Mouse (Mus musculus) left cerebral cortex, postnatal 36 days (tissue): ENCODE results near the gene Mamdc2. TPM values are rescaled to one million over a fixed set of nuclear protein-coding genes. Genes with fewer than 3 reads are reported as not detected.
"Not testable (repeated sequence)": the region's sequence is repeated elsewhere in the genome, so short reads cannot be mapped to it uniquely, and the experiment has no call there.

Source experiments
- DNase-seq, 2 experiments: peaks; one replicate each; pipeline ENCODE4 v3.0.0; 2021 to 2022; ENCODE audit warnings: low spot score in 2 of 2, mixed read lengths in 1 of 2
- intact Hi-C: fragments of 180-260 bp; cut with DNase I; formaldehyde crosslinking; loops from one replicate; pipeline ENCODE4 v1.15.1; 2025
- total RNA-seq, 2 experiments: library from RNA; stranded (reverse); gene quantifications; 2 replicates each; pipeline ENCODE4 v1.2.3; 2021

The Mamdc2 gene
- under 1 TPM; 0.93 to 0.99 TPM for total RNA-seq

GRCm38 (mm10) chr19:23447988-23448497 lies at the start of gene Mamdc2:
Gene Mamdc2 (minus strand): TSS chr19:23448442.
- intact Hi-C loops: no loop called here
- DNase-seq: peak in 1 of 2 experiments; percentile 5

DNA sequence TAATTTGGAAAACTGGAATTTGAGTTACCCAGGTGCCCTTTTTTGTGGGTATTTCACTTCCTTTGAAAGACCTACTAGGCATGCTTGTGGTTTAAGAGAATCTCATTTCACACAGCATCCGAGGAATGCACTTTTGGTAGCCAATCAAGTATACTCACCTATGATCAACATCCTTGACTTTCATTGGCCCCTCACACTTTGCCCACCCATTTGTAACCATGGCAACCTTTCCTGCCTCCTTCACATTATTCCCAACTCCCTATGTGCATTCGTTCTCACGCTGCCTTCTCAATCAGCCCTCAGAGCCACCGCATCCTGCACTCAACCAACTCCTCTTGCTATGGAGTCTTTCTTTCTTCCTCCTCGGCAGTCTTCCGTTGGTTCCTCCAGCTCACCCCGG lies 49.8 kb upstream of the Mamdc2 start:
- no peak for DNase-seq
- intact Hi-C loops: no loop called here

GRCm38 (mm10) chr19:23497171-23497917 lies 49.1 kb upstream of the Mamdc2 start:
- intact Hi-C loops: no loop called here
- no peak for DNase-seq

- no peak for DNase-seq
- intact Hi-C loops: no loop called here
These were observed 48.3 kb upstream of the Mamdc2 start for GRCm38 (mm10) chr19:23496536-23496935.

GRCm38 (mm10) chr19:23492663-23493062 lies 44.4 kb upstream of the Mamdc2 start:
- no peak for DNase-seq
- intact Hi-C loops: no loop called here

DNA sequence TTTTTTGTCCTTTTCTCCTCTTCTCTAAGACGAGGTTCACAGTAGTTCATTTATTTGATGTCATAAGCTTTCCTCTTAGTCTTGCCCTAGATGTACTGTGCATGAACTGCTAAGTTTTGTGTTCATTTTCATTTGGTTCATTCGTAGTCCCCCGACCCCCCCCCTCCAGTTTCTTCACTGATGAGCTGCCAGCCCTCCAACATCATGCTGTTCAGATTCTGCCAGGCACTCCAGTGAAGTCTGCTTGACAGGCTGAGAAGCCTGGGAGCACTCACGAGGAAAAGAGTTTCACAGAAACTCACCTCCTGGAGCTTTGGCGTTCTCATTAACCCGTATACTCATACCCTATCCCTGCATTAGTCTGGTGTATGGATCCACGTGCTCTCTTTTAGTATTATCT lies 42.5 kb upstream of the Mamdc2 start:
- intact Hi-C loops, DNase-seq: not testable (repeated sequence)

DNA sequence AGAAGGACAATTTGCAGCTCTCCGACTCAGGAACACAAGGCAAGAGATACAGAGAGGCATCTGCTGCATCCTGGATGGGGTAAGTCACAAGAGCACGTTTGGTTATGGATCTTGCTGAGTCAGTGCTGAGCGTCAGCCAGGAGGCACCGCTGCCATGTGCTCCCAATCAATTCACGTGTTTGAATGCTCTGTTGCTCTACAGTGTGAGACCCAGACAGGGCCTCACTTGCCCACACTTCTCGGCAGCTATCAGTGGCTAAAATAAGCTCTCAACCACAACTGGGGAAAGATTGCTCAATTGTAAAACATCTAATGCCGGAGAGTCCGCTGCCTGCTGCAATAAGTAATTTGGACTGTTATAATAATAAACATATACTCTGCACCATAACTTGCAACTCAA lies 41.5 kb upstream of the Mamdc2 start:
- no peak for DNase-seq
- intact Hi-C loops: no loop called here

GRCm38 (mm10) chr19:23487421-23487820 lies 39.2 kb upstream of the Mamdc2 start:
- intact Hi-C loops: no loop called here
- DNase-seq: no peak

DNA sequence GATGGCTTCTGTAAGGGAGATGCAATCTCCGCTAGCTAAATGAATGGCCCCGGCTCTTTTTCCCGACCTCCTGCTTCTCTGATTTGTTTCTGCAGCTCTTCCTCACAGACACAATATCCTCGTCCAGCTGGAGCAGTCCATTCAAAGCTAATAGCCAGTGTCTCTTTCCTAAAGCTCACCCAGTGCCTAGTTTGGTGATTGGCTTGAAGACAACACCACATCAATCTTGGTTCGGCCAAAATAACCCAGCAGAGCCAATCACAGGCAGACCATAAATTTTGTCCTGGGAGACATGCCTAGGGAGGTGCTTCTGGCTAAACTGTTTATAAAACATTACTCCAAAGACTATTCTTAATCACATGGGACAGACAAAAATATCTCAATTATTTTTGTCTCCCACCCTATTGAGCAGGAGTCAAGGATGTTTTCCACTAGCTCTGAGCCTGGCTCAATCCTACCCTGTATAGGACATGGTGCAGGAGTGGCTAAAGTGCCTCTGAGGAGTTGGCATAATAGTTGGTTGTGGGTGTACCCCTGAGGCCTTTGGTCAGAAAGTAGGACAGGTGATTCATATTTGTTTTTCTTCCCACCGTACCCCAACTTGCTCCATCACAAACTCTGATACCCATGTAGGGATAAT lies 38.5 kb upstream of the Mamdc2 start:
- intact Hi-C loops: no loop called here
- DNase-seq: no peak

DNA sequence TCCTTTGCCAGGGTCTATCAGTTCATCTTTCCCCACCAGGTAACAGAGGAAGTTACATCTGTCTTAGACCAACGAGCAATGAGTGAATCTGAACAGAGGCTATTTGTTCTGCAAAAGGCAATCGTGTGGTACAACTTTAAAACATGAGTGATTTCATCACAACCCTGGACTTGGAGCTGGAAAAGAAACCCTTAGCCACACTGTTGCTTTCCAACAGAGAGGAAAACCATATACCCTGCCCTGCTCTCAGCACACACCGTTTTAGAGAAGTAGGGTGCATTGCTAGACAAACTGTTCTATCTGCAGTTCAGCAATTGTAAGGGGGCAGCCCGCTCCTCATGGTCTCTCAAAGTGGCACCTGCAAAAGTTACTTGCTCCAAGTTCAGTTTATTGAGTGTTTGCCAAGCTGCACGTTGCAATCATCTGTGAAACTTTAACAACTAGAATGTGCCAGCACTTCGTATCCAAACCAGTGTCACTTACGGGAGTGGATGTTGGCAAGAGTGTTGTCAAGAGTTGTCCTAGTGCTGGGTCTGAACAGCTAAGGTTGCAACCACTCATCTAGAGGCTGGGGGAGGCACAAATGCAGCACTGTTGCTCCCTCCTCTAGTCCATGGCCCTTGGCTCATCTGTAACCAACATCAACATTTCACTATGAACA lies 37.8 kb upstream of the Mamdc2 start:
- DNase-seq: no peak
- intact Hi-C loops: no loop called here

GRCm38 (mm10) chr19:23482571-23482970 lies 34.3 kb upstream of the Mamdc2 start:
- intact Hi-C loops, DNase-seq: not testable (repeated sequence)

- DNase-seq: no peak
- intact Hi-C loops: no loop called here
These were observed 31.3 kb upstream of the Mamdc2 start for GRCm38 (mm10) chr19:23479597-23479967.

DNA sequence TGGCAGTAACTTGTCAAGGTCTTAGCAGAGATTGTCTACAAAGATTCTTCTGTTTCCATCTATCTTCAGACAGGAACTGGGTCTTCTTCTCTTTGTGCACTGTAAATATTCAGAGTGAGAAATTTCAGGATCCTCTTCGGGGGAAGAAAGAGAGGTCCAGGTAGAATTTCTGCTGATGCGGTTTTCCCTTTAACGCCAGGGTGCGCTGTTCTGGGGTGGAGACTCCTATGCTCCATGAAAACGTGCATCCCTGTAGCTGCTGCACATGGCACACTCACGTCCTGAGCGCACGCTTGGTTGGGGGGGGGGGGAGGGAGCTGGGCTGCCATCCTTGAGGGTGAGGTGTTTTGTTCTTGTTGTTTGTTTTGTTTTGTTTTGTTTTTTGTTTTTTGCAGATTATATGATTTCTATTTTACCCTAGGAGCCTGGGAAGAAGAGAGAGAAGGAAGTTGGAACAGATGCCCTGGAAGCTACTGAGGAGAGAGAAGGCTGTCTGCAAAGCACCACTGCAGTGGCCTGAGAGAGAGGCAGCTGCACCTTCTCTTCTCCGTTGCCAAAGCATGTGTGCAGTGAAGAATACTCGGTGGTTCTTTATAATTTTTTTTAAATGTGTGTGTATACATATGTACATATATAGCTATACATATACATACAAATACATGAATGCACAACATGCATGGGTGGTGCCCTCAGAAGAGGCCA lies 30.8 kb upstream of the Mamdc2 start:
- DNase-seq: no peak
- intact Hi-C loops: no loop called here

DNA sequence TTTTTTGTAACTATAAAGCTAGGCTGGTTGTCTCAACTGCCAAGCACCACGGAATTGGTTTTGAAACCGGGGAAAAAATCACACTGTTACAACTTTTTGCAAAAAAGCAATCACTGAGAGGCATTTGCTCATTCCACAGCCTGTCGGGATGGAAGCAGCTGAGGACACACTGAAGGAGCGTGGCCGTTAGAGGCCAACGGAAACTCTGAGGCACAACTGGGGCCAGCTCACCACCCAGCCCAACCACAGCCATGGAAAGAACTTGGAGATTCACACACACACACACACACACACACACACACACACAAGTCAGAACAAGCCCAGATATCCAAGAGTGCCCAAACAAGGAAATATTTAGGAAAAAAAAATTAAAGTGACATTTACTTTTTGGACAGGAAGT lies 29.6 kb upstream of the Mamdc2 start:
- intact Hi-C loops: no loop called here
- DNase-seq: no peak

DNA sequence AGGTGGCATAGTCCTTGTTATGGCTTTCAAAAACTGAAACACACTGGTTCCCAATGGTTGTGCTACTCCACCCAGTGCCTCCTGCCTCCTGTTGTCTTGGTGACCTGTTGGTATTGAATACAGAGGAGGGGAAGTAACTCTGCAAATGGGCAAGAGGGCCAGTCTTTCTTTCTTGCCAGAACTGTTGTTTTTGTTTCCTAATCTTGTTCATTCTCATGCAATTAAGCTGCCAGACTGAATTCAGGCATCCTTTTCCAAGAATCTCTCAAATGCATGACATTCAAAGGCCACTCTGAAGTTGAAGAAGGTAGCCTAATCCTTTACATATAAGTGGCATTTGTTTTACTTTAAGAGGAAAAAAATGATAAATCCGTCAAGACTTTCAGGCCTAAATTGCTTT lies 19.6 kb upstream of the Mamdc2 start:
- intact Hi-C loops: no loop called here
- DNase-seq: no peak

DNA sequence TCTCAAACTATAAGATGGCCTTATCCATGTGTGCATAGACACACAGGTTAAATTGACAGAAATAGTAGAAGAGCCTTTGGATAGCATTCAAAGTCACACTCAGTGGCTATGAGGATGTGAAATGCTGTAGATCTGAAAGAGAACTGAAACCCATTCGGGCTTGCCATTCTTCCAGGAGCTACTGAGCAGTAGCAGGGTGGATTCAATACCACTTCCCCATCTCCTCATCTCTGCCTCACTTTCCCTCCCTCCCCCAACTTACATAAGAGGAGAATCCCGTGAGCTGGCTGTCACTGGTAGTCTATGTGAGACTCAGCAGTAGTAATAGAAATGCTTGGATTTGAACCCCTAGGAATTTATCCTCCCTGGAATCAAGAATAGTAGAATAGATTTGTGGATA lies 18.8 kb upstream of the Mamdc2 start:
- no peak for DNase-seq
- intact Hi-C loops: no loop called here

DNA sequence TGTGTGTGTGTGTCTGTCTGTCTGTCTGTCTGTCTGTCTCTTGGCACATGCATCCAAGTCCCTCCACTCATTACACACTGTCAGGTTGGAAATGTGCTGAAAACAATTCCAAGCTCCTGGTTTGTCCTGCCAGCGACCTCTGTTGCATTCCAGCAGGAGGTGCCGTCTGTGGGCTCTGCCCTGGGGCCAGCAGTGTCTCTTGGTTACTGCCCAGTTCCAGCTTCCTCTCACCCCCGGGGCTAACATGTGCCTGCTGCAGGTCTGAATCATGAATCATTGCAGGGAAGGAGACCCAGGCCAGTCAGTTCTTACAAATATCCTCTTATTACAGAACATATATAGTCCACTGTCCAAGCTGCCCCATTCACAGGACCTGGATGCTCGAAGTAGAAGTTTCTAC lies 9.2 kb upstream of the Mamdc2 start:
- intact Hi-C loops: no loop called here
- no peak for DNase-seq

DNA sequence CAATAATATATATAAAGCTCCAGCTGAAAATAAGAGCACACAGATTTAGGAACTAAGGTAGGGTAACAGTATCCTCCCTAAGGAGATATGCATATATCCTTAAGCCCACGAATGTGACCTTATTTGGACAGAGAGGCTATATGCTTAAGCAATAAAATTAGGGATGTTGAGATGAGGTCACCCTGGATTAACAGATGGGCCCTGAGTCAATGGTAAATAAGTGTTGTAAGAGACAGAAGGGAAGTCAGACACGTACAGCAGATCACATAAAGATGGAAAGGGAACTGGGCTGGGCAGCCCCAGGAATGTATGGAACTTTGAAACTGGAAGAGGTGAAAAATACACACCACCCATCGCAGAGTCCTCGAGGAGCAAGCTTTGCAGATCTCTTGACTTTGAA lies 3.1 kb upstream of the Mamdc2 start:
- intact Hi-C loops: no loop called here
- DNase-seq: no peak

DNA sequence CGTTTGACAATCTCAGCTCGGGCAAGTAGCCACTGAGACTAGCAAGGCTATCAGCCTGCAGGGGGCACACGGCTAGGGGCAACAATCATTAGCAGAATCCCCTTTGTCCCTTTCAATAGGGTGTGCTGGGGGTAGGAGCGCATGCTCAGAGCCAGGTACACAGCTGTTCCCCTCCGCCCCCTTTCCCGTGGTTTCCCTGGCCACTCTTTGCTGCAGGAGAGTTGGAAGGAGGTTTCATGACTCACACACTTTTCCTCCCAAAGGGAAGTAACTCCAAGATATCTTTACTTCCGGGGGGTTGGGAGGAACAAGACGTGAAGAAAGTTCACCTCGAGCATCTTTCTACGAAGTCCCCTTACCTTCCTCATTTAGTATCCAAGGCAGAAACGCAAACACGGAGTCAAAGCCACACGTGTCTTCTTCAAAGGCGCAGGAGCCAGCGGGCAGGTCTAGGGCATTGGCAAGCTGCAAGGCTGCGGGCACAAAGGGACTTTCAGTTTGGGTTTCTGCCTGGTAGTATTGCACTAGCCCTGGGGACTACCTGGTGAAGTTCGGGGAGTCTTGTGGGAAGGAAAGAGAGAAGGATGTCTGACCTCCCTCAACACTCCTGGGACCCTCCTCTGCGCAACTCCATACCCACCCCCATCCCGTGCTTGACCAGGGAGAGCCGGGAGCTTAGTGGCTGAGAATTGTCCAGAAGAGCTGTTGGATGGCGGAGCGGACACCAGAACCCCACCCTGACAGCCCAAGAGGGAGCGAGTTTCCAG lies 838 bp downstream of the Mamdc2 start:
- DNase-seq: peak; percentile 31 to 36
- intact Hi-C loops: no loop called here
